Mouse (Mus musculus) testis, adult 2 months (tissue): Measurements from ENCODE around the gene Gm20388.

Experiments used
- CTCF ChIP-seq: fragments of 200-500 bp; IDR thresholded peaks from 2 replicates; pipeline ENCODE4 v1.5.1; 2012; ENCODE audit warnings: low read depth, mild to moderate bottlenecking, inconsistent platforms, low read length, moderate library complexity; ENCODE audit not compliant: control insufficient read depth, insufficient read depth, insufficient replicate concordance
- POLR2A ChIP-seq: fragments of 200-500 bp; IDR thresholded peaks from 2 replicates; pipeline ENCODE4 v1.6.1; 2012; ENCODE audit warnings: low read depth, mild to moderate bottlenecking, inconsistent platforms, low read length, moderate library complexity; ENCODE audit not compliant: control insufficient read depth

- TF ChIP-seq CTCF (no peak), POLR2A (no peak)
Observed at GRCm38 (mm10) chr8:121912831-121913230, 2002.2 kb downstream of the Gm20388 start.
